In genomic region chr3:157449794-157450193, GRCm38 (mm10) we compare ENCODE assay signal across 7 mouse cellular contexts.
DNase-seq lines count a peak whose midpoint lies in the region; TF ChIP-seq lines count a peak whose summit lies in the region.

No protein-coding gene starts in this region.

- no peaks in the 10 kb centered on the region for H3K27me3 ChIP-seq in cerebellum, adult 2 months (ENCODE audit: control insufficient read depth, insufficient read depth, low read length)

- no peak for TF ChIP-seq CTCF in lung, adult 2 months (IDR thresholded peaks at IDR 0.05; ENCODE audit: insufficient read depth, low read length)
- TF ChIP-seq CTCF in cerebellum, adult 2 months (IDR thresholded peaks at IDR 0.05; ENCODE audit: borderline replicate concordance, insufficient read depth, low read depth, low read length) = peak; percentile 30; the same call in 1 of the 2 replicates

- no peak overlapping the region for H3K4me3 ChIP-seq in lung, adult 2 months (replicated peaks; ENCODE audit: extremely low read depth, low read depth, low read length)
- no peak overlapping the region for H3K4me3 ChIP-seq in cerebellum, adult 2 months (replicated peaks; ENCODE audit: insufficient read depth, low read depth, low read length)

- H3K27ac ChIP-seq in cerebellum, adult 2 months (ENCODE audit: insufficient read depth, low read length) = no peak overlapping the region

- H3K4me1 ChIP-seq in lung, adult 2 months (ENCODE audit: control insufficient read depth, insufficient read depth, low read length) = no peaks in the 10 kb centered on the region
- H3K4me1 ChIP-seq in cerebellum, adult 2 months (ENCODE audit: control insufficient read depth, insufficient read depth, low read length) = no peaks in the 10 kb centered on the region

- peak; percentile 13 for DNase-seq in lung, postnatal 14 days
- DNase-seq in lung, adult 2 months = no peak
- DNase-seq in cerebellum, adult 2 months = peak; percentile 44 to 50
- DNase-seq in frontal cortex, postnatal 14 days (ENCODE audit: low spot score in 2 of 2) = peak; percentile 10 to 48
- DNase-seq in left cerebral cortex, adult 18-20 months (ENCODE audit: low spot score in 2 of 2) = peak; percentile 52 to 64
- DNase-seq in right cerebral cortex, postnatal 14 days = peak; percentile 32
- DNase-seq in spleen, adult 18-20 months = no peak

- no peak for TF ChIP-seq POLR2A in lung, adult 2 months (IDR thresholded peaks at IDR 0.05; ENCODE audit: borderline replicate concordance, extremely low read depth, low read depth, low read length)
- TF ChIP-seq POLR2A in cerebellum, adult 2 months (IDR thresholded peaks at IDR 0.05; ENCODE audit: borderline replicate concordance, insufficient read depth, low read length) = no peak

Comparison
In these comparisons a context has a peak if more than half of its experiments do, and no peak if none do; other contexts are left out.
1. DNase-seq: peak in lung, postnatal 14 days (single experiment), cerebellum, adult 2 months (2 of 2), frontal cortex, postnatal 14 days (2 of 2), left cerebral cortex, adult 18-20 months (2 of 2) and right cerebral cortex, postnatal 14 days (single experiment); none in lung, adult 2 months (single experiment) and spleen, adult 18-20 months (0 of 2).